Mouse (Mus musculus) neural tube, embryonic 11.5 days (tissue): ENCODE data around the gene Nup155. TPM values are rescaled to one million over a fixed set of nuclear protein-coding genes. Genes with fewer than 3 reads are reported as not detected.

Experiments
- ATAC-seq: fragments of 200-750 bp; cut with Nextera tagmentation; 2 replicates; pipeline ENCODE4 v1.8.0; 2017; ENCODE audit warnings: moderate number of reproducible peaks, mild to moderate bottlenecking, moderate TSS enrichment, moderate library complexity; ENCODE audit not compliant: insufficient read depth, low FRiP score, low TSS enrichment
- DNase-seq: peaks from one replicate; pipeline ENCODE4 v3.0.0-alpha.2; 2015; ENCODE audit warnings: low spot score
- H3K27ac ChIP-seq: fragments of 300-500 bp; sonication (generic); 2 replicates; pipeline ENCODE4 v1.5.1; 2014; ENCODE audit warnings: low read depth, mild to moderate bottlenecking, low read length
- H3K27me3 ChIP-seq: fragments of 300-500 bp; sonication (generic); 2 replicates; pipeline ENCODE4 v1.6.1; 2014; ENCODE audit warnings: mild to moderate bottlenecking, low read length, mixed read lengths; ENCODE audit not compliant: control insufficient read depth, insufficient read depth
- H3K36me3 ChIP-seq: fragments of 300-500 bp; sonication (generic); 2 replicates; pipeline ENCODE4 v1.6.1; 2014; ENCODE audit warnings: mild to moderate bottlenecking, low read length, moderate library complexity, mixed read lengths; ENCODE audit not compliant: control insufficient read depth, insufficient read depth
- H3K4me1 ChIP-seq: fragments of 300-500 bp; sonication (generic); 2 replicates; pipeline ENCODE4 v1.6.1; 2014; ENCODE audit warnings: low read length, mixed read lengths; ENCODE audit not compliant: control insufficient read depth, insufficient read depth
- H3K4me2 ChIP-seq: fragments of 300-500 bp; sonication (generic); 2 replicates; pipeline ENCODE4 v1.6.1; 2014; ENCODE audit warnings: low read depth, mild to moderate bottlenecking, moderate library complexity
- H3K4me3 ChIP-seq: fragments of 300-500 bp; sonication (generic); 2 replicates; pipeline ENCODE4 v1.5.1; 2014; ENCODE audit warnings: low read depth, low read length
- H3K9ac ChIP-seq: fragments of 300-500 bp; sonication (generic); 2 replicates; pipeline ENCODE4 v1.6.1; 2014; ENCODE audit warnings: mild to moderate bottlenecking, low read length
- H3K9me3 ChIP-seq: fragments of 300-500 bp; sonication (generic); 2 replicates; pipeline ENCODE4 v1.6.1; 2016; ENCODE audit warnings: low read length; ENCODE audit not compliant: control insufficient read depth
- WGBS: fragments of 180-500 bp; shearing (Covaris S2); extraction: QIAGEN DNeasy Blood & Tissue Kit; methylation state at CpG from one replicate; pipeline ENCODE4 v1.1.7; 2014; 5-methylcytosine and 5-hydroxymethylcytosine counted together
- polyA plus RNA-seq: library from polyadenylated mRNA; unstranded; fragments of >200 nt; fragmentation: Nextera tagmentation; extraction: Ambion mirVana; gene quantifications from 2 replicates; pipeline ENCODE4 v1.2.1, GENCODE M21; 2014

Nup155 gene
- polyA plus RNA-seq, 1 experiment from 2014 or later: 30.4 TPM

DNA sequence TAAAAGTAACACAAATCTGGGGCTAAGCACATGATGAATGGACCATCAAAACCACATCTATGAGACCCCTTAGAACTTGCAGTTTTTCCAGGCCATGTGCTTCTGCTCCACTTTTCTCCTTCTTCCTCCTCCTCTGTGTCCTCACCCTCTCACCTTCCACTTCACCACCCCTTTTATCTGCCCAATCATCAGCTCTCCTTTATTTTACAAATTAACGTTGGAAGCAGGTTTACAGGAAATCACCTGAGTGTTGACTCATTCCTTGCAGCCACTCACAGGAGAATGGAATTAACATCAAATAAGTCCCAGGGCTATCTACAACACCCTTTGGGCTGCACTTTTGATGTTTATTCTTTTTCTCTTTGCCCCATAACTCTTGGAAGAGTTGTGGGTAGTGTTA is 52.8 kb downstream of the Nup155 start:
- H3K4me3 ChIP-seq: no peak overlapping the region
- no peak overlapping the region for H3K4me2 ChIP-seq
- no peak overlapping the region for H3K9ac ChIP-seq
- H3K4me1 ChIP-seq: no peaks in the 10 kb centered on the region
- H3K27ac ChIP-seq: no peak overlapping the region
- 92% methylated on average over 1 of the region's 1 CpGs for WGBS
- no peaks in the 10 kb centered on the region for H3K9me3 ChIP-seq
- peaks cover 7% of the 10 kb centered on the region; the same call in 1 of the 2 replicates for H3K36me3 ChIP-seq
- no peaks in the 10 kb centered on the region for H3K27me3 ChIP-seq
- DNase-seq: no peak
- ATAC-seq: no peak

DNA sequence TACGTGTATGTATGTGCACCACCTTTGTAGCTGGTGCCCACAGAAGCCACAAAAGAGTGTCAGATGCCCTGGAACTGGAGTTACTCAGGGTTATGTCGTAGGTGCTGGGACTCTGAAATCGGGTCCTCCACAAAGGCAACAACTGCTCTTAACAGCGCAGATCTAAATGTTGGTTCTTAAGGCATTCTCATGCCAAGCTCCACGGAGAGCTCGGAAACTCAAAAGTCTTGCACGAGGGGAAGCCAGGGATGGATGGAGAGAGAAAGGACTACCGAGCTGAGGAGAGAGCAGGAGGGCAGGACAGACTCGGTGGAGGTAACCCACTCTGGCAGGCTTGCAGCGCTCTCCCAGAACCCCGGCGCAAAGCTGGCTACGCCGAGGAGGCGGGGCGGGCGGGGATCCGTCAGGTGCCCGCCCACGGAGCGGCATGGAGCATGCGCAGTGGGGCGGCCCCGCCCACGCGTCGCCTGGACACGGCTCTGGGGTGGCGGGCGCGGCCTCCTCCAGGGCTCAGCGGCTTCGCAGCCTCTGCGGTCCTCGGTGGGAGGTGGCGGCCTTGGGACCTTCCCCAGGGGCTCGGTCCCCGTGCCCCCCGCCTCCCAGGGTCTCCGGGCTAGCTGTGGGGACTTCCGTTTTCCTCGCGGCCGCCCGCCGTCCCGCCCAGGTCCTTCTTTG is 59.7 kb downstream of the Nup155 start, which contains the start of gene Cplane1:
Cplane1 (plus strand) TSS at position 516 of the 675 bp plus-strand sequence.
- Histone ChIP-seq H3K9me3 (no peaks in the 10 kb centered on the region), H3K4me3 (peak within 1 kb of the TSS; percentile 87), H3K27me3 (no peaks in the 10 kb centered on the region), H3K9ac (peak within 1 kb of the TSS; percentile 94), H3K4me1 (peaks cover 3% of the 10 kb centered on the region; the same call in 1 of the 2 replicates), H3K4me2 (peak within 1 kb of the TSS; percentile 59), H3K36me3 (no peaks in the 10 kb centered on the region; the same call in 1 of the 2 replicates), H3K27ac (peak within 1 kb of the TSS; percentile 85)
- DNase-seq (peak; percentile 97), ATAC-seq (peak; percentile 98)
- 2% methylated on average over 43 of the region's 47 CpGs for WGBS

GRCm38 (mm10) chr15:8169266-8169746 is 60.2 kb downstream of the Nup155 start:
- DNase-seq: no peak
- Histone ChIP-seq H3K27me3 (no peaks in the 10 kb centered on the region), H3K36me3 (no peaks in the 10 kb centered on the region; the same call in 1 of the 2 replicates), H3K9ac (peak overlapping the region; percentile 94), H3K9me3 (no peaks in the 10 kb centered on the region), H3K4me2 (peak overlapping the region; percentile 59), H3K4me1 (peaks cover 3% of the 10 kb centered on the region; the same call in 1 of the 2 replicates), H3K27ac (peak overlapping the region; percentile 85), H3K4me3 (peak overlapping the region; percentile 87)
- under 1% methylated on average over 25 of the region's 25 CpGs for WGBS
- peak; percentile 86 for ATAC-seq

GRCm38 (mm10) chr15:8189563-8189962 is 80.5 kb downstream of the Nup155 start:
- Histone ChIP-seq H3K36me3 (peaks cover 3% of the 10 kb centered on the region; the same call in 1 of the 2 replicates), H3K4me2 (no peak overlapping the region)
- WGBS: 88% methylated on average over 3 of the region's 3 CpGs

GRCm38 (mm10) chr15:8190435-8190834 is 81.4 kb downstream of the Nup155 start:
- DNase-seq: no peak

More at GRCm38 (mm10) chr15:8189563-8189962, 80.5 kb downstream of the Nup155 start:
- no peaks in the 10 kb centered on the region for H3K4me1 ChIP-seq
- H3K9me3 ChIP-seq: no peaks in the 10 kb centered on the region
- no peak overlapping the region for H3K27ac ChIP-seq
- H3K9ac ChIP-seq: no peak overlapping the region
- H3K4me3 ChIP-seq: no peak overlapping the region
- H3K27me3 ChIP-seq: no peaks in the 10 kb centered on the region
- no peak for ATAC-seq
- no peak for DNase-seq

DNA sequence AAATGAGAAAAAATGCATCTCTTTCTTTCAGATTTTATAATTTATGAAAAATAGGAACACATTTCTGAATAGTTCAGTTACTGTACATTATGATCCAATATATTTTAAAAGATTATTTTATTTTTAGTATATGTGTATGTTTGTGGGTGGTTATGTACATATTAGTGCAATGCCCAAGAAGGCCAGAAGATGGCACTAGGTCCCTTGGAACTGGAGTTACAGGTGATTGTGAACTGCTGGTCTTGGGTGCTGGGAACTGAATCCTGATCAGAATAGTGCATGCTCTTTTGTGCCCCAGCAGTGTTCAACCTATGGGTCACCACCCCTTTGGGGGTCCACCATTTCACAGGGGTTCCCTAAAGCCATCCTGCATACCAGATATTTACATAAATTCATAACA is 91.2 kb downstream of the Nup155 start:
- no peak for ATAC-seq
- Histone ChIP-seq H3K27ac (no peak overlapping the region), H3K4me2 (no peak overlapping the region), H3K36me3 (peaks cover 19% of the 10 kb centered on the region), H3K4me3 (no peak overlapping the region), H3K27me3 (no peaks in the 10 kb centered on the region), H3K4me1 (no peaks in the 10 kb centered on the region), H3K9me3 (no peaks in the 10 kb centered on the region), H3K9ac (no peak overlapping the region)
- DNase-seq: no peak

More at GRCm38 (mm10) chr15:8190435-8190834, 81.4 kb downstream of the Nup155 start:
- Histone ChIP-seq H3K4me2 (no peak overlapping the region), H3K9ac (no peak overlapping the region), H3K27me3 (no peaks in the 10 kb centered on the region), H3K4me3 (no peak overlapping the region), H3K36me3 (peaks cover 3% of the 10 kb centered on the region; the same call in 1 of the 2 replicates), H3K27ac (no peak overlapping the region), H3K4me1 (no peaks in the 10 kb centered on the region), H3K9me3 (no peaks in the 10 kb centered on the region)
- ATAC-seq: no peak
- WGBS: 90% methylated on average over 3 of the region's 3 CpGs

- 90% methylated on average over 6 of the region's 6 CpGs for WGBS
- no peaks in the 10 kb centered on the region for H3K27me3 ChIP-seq
- ATAC-seq (no peak), DNase-seq (no peak)
- H3K4me3 ChIP-seq: no peak overlapping the region
- H3K36me3 ChIP-seq: peaks cover 9% of the 10 kb centered on the region
- no peak overlapping the region for H3K4me2 ChIP-seq
- no peak overlapping the region for H3K27ac ChIP-seq
- H3K9ac ChIP-seq: no peak overlapping the region
- no peaks in the 10 kb centered on the region for H3K9me3 ChIP-seq
- no peaks in the 10 kb centered on the region for H3K4me1 ChIP-seq
Observed at GRCm38 (mm10) chr15:8208362-8208761, 99.3 kb downstream of the Nup155 start.
